Mouse (Mus musculus): ENCODE data around the gene Lars2. TPM values are rescaled to one million over a fixed set of nuclear protein-coding genes. Genes with fewer than 3 reads are reported as not detected.
"Not testable (repeated sequence)": the region's sequence is repeated elsewhere in the genome, so short reads cannot be mapped to it uniquely, and the experiment has no call there.

Lars2 gene
- polyA plus RNA-seq, 1 experiment from 2014 or later = 1,252 TPM

DNA sequence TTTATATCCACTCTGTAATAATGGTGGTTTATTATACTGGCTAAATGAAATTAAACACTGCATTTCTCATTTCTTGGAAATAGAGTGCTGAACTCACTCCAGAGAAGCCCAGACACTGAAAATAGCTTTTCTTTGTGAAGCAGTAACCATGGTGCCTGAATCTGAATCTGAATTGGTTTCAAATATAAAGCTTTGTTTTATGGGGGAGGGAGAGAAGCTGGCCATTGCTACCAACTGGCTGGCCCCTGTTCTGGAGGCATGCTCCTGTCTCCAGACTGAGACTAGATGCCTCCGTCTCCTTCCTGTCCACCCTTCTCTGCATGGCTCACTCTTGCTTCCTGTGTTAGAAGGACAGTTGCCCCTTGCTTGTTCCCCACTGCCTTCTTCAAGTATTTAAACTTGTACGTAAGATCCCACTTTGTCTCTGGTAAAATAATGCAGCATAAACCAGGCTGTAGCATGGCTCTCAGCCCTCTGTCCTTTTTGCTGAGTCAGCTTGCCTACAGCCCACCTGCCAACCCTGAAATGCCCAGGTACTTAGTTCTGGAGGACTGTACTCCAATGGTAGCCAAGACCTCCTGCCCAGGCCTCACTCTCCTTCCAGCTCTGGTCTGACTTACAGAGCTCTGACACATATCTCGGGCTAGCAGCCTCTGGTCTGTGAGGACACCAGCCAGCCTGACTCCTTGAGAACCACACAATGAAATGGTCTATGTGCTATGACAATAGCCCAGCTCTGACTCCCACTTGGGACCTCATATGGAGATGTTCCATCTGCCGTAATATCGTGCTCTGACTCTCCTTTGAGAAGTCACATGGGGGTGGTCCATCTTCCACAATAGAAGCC lies 18.8 kb downstream of the Lars2 start:
- H3K4me3 ChIP-seq (ENCODE audit: low read depth, low read length) = no peak overlapping the region
- ATAC-seq (ENCODE audit: low FRiP score, low TSS enrichment) = no peak
- H3K36me3 ChIP-seq (ENCODE audit: control insufficient read depth, insufficient read depth, low read length) = no peaks in the 10 kb centered on the region
- DNase-seq (ENCODE audit: low spot score) = no peak
- 78% methylated on average over 5 of the region's 5 CpGs for WGBS
- no peaks in the 10 kb centered on the region for H3K9me3 ChIP-seq (ENCODE audit: control insufficient read depth, low read length)
- no peaks in the 10 kb centered on the region for H3K4me1 ChIP-seq (replicated peaks; ENCODE audit: control insufficient read depth, insufficient read depth)
- peak overlapping the region; percentile 40 for H3K27ac ChIP-seq (replicated peaks)
- no peaks in the 10 kb centered on the region for H3K27me3 ChIP-seq (ENCODE audit: control insufficient read depth, insufficient read depth, low read length)
- H3K4me2 ChIP-seq (replicated peaks; ENCODE audit: low read depth) = no peak overlapping the region
- TF ChIP-seq EP300 (optimal IDR thresholded peaks at IDR 0.05) (no peak), CTCF (IDR thresholded peaks at IDR 0.05; ENCODE audit: low read depth) (no peak)
- H3K9ac ChIP-seq (ENCODE audit: low read length) = no peak overlapping the region

DNA sequence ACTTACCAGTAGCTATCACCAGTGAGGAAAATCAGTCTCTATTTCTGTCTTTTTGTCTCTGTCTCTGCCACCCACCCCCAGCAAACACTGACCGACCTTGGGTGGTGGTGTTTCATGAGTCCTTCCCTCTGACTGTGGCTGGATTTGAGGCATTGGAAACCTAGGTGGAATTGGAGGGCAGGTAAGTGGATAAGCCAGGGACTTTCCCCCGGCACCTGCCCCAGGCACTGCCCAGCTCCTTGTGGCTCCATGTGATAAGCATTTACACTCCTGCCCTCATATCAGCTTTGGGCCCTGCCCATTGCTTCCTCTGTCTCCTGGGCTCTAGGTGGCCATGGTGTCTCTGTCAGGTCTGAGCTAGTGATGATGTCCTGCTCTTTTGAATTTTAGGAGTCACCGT lies 19.6 kb downstream of the Lars2 start:
- Histone ChIP-seq H3K36me3 (ENCODE audit: control insufficient read depth, insufficient read depth, low read length) (no peaks in the 10 kb centered on the region), H3K9me3 (ENCODE audit: control insufficient read depth, low read length) (no peaks in the 10 kb centered on the region), H3K4me2 (replicated peaks; ENCODE audit: low read depth) (no peak overlapping the region), H3K9ac (ENCODE audit: low read length) (no peak overlapping the region), H3K27me3 (ENCODE audit: control insufficient read depth, insufficient read depth, low read length) (no peaks in the 10 kb centered on the region), H3K27ac (replicated peaks) (no peak overlapping the region), H3K4me3 (ENCODE audit: low read depth, low read length) (no peak overlapping the region), H3K4me1 (replicated peaks; ENCODE audit: control insufficient read depth, insufficient read depth) (no peaks in the 10 kb centered on the region)
- DNase-seq (ENCODE audit: low spot score) (no peak), ATAC-seq (ENCODE audit: low FRiP score, low TSS enrichment) (no peak)
- 90% methylated on average over 3 of the region's 3 CpGs for WGBS
- no peak for TF ChIP-seq CTCF (IDR thresholded peaks at IDR 0.05; ENCODE audit: low read depth)
- no peak for TF ChIP-seq EP300 (optimal IDR thresholded peaks at IDR 0.05)

DNA sequence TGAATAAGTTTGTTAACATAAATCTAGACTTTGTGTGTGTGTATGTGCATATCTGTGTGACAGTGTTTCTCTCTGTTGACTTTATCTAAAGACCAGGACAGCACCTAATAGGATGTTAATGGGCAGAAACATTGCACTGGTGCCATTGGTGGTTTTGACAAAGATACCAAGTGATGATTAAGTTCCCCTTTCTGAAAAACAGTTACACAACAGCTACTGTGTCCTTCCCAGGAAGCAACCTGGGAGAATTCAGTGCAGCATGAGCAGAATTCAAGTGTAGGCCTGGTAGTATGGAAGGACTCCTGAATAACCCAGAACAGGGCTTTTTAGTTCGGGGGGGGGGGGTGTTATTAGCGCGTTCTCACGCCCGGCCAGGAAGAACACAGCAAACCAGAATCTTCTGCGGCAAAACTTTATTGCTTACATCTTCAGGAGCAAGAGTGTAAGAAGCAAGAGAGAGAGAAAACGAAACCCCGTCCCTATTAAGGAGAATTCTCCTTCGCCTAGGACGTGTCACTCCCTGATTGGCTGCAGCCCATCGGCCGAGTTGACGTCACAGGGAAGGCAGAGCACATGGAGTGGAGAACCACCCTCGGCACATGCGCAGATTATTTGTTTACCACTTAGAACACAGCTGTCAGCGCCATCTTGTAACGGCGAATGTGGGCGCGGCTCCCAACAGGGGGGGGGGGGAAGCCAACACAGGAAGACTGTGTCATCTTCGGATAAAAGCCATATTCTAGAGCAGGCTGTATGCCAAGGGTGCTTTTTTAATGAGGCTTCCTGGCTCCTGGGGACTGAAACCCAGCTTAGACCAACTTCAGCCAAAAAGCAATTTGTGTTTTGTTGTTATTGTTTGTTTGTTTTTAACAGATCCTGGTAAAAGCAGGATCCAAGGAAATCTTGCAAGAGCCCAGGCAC lies 21.6 kb downstream of the Lars2 start:
- not testable (repeated sequence) for H3K27me3 ChIP-seq (ENCODE audit: control insufficient read depth, insufficient read depth, low read length); H3K36me3 ChIP-seq (ENCODE audit: control insufficient read depth, insufficient read depth, low read length); DNase-seq (ENCODE audit: low spot score); H3K4me2 ChIP-seq (replicated peaks; ENCODE audit: low read depth); H3K4me3 ChIP-seq (ENCODE audit: low read depth, low read length); H3K27ac ChIP-seq (replicated peaks); H3K4me1 ChIP-seq (replicated peaks; ENCODE audit: control insufficient read depth, insufficient read depth); ATAC-seq (ENCODE audit: low FRiP score, low TSS enrichment); H3K9me3 ChIP-seq (ENCODE audit: control insufficient read depth, low read length); H3K9ac ChIP-seq (ENCODE audit: low read length)
- 91% methylated on average over 11 of the region's 21 CpGs for WGBS

DNA sequence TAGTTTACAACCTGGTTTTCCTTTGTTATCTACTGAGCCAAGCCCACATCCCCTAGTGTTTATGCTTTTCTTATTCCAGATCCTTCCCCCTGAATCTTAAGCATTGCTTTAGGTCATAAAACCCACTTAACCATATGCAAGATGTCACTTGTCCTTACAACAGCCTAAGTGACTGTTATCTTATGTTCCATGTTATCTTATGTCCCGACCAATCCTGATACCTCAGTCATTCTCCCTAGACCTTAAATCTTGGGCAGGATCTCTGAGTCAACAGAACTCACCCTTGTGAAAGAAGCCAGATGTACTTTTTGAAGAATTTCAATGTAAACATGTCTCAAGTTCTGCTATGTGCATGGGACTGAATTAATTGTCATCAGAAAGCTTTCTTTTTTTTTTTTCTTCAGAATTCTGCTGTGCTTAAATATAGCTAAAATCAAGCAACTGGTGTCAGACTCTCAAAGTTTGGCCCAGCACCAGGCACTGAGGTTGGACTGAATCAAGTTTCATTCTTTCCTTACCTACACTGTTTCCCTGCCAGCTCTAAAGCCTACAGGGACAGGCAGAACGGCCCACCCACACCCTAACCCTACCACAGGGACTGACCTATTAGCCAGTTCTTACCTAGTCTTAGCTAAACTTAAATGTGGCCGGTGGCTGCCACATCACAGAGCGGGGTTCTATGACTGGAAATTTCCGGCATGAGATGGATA lies 24.6 kb downstream of the Lars2 start:
- no peaks in the 10 kb centered on the region for H3K36me3 ChIP-seq (ENCODE audit: control insufficient read depth, insufficient read depth, low read length)
- H3K9me3 ChIP-seq (ENCODE audit: control insufficient read depth, low read length) = no peaks in the 10 kb centered on the region
- H3K27me3 ChIP-seq (ENCODE audit: control insufficient read depth, insufficient read depth, low read length) = no peaks in the 10 kb centered on the region
- no peaks in the 10 kb centered on the region; the same call in 1 of the 2 replicates for H3K4me1 ChIP-seq (replicated peaks; ENCODE audit: control insufficient read depth, insufficient read depth)
- no peak overlapping the region for H3K4me2 ChIP-seq (replicated peaks; ENCODE audit: low read depth)
- TF ChIP-seq EP300 (optimal IDR thresholded peaks at IDR 0.05) (no peak), CTCF (IDR thresholded peaks at IDR 0.05; ENCODE audit: low read depth) (no peak)
- WGBS = 46% methylated on average over 5 of the region's 5 CpGs
- no peak overlapping the region for H3K4me3 ChIP-seq (ENCODE audit: low read depth, low read length)
- no peak overlapping the region for H3K9ac ChIP-seq (ENCODE audit: low read length)
- DNase-seq (ENCODE audit: low spot score) (no peak), ATAC-seq (ENCODE audit: low FRiP score, low TSS enrichment) (no peak)
- H3K27ac ChIP-seq (replicated peaks) = no peak overlapping the region

DNA sequence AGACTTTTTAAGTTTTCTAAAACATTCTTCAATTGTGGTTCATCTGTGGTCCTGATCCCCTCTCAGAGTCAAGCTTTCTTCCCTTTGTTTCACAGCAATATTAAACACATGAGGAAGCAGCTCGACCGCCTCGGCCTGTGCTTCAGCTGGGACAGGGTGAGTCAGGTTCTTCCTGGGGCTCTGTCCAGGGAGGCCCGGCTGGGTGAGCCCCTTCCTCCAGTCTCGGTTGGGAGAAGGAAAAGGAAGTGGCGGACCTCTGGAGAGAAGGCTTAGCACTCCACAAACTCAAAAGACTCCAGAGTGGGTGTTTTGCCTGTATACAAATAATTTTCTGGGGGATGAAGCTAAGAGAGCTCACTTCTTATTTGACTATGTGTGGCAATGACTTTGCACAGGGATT lies 28.1 kb downstream of the Lars2 start:
- Histone ChIP-seq H3K4me2 (replicated peaks; ENCODE audit: low read depth) (no peak overlapping the region), H3K36me3 (ENCODE audit: control insufficient read depth, insufficient read depth, low read length) (0 out of 2 replicates have a peak, but pooled peaks cover 1% of the 10 kb centered on the region), H3K9me3 (ENCODE audit: control insufficient read depth, low read length) (no peaks in the 10 kb centered on the region), H3K4me3 (ENCODE audit: low read depth, low read length) (no peak overlapping the region), H3K27me3 (ENCODE audit: control insufficient read depth, insufficient read depth, low read length) (no peaks in the 10 kb centered on the region), H3K4me1 (replicated peaks; ENCODE audit: control insufficient read depth, insufficient read depth) (no peaks in the 10 kb centered on the region; the same call in 1 of the 2 replicates), H3K9ac (ENCODE audit: low read length) (no peak overlapping the region), H3K27ac (replicated peaks) (no peak overlapping the region)
- DNase-seq (ENCODE audit: low spot score) = no peak
- WGBS = 30% methylated on average over 6 of the region's 6 CpGs
- no peak for ATAC-seq (ENCODE audit: low FRiP score, low TSS enrichment)
- TF ChIP-seq CTCF (IDR thresholded peaks at IDR 0.05; ENCODE audit: low read depth) (no peak), EP300 (optimal IDR thresholded peaks at IDR 0.05) (no peak)
